Mouse (Mus musculus): ENCODE results near the gene Mast4. TPM values are rescaled to one million over a fixed set of nuclear protein-coding genes. Genes with fewer than 3 reads are reported as not detected.
A peak's percentile ranks its signal among the peaks of the same experiment; 100 is the strongest.

Gene Mast4
- polyA plus RNA-seq, 1 experiment from 2014 or later, result 36.9 TPM

DNA sequence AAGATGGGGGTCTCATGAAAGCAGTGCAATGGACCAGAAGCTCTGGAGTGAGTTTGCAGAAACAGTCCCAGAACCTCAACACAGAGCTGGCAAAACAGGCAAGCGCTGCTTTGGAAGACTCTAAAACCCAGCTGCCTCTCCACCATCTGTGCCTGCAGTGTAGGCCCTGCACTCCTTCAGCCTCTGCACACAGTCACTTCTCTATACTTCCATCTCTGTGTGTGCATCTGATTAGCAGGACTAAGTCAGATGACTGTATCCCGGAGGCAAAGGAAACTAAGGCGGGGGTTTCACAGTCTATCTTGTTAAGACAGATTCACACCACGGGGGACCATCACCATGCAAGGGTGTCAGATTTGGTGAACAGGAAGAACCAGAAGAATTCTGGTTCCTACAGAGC is 6.7 kb upstream of the Mast4 start:
- Histone ChIP-seq H3K36me3 (ENCODE audit: control insufficient read depth, insufficient read depth) (no peaks in the 10 kb centered on the region), H3K9me3 (replicated peaks; ENCODE audit: control insufficient read depth, low read length) (no peaks in the 10 kb centered on the region; the same call in 1 of the 2 replicates), H3K27me3 (ENCODE audit: control insufficient read depth, insufficient read depth, low read length) (no peaks in the 10 kb centered on the region), H3K4me2 (ENCODE audit: low read depth, low read length) (no peak overlapping the region), H3K9ac (ENCODE audit: low read length) (no peak overlapping the region), H3K4me3 (ENCODE audit: low read length) (no peak overlapping the region), H3K4me1 (ENCODE audit: control insufficient read depth, insufficient read depth, low read length) (no peaks in the 10 kb centered on the region), H3K27ac (ENCODE audit: low read length) (no peak overlapping the region)
- WGBS, result 70% methylated on average over 4 of the region's 4 CpGs
- no peak for ATAC-seq (replicated peaks; ENCODE audit: extremely low read depth, insufficient read depth, low FRiP score)

DNA sequence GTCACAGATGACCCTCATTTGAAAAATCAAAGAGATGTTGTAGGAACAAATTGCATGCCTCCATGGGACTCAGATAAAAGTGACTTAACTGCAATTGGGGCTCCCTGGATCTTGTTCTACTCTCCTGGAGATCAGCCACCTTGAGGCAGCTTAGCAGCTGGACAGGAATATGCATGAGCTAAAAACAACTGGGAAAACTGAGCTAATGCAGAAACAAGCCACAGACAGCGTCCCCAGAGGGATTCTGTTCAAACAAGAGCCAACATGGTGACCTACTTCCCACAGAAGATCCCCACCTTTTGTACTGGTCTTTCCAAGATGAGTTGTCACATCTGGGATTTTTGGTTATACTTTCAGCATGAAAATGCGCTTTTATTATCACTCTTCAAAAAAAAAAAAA is 4.3 kb upstream of the Mast4 start:
- Histone ChIP-seq H3K9ac (ENCODE audit: low read length) (no peak overlapping the region), H3K27ac (ENCODE audit: low read length) (no peak overlapping the region), H3K4me1 (ENCODE audit: control insufficient read depth, insufficient read depth, low read length) (peaks cover 3% of the 10 kb centered on the region; the same call in 1 of the 2 replicates), H3K36me3 (ENCODE audit: control insufficient read depth, insufficient read depth) (no peaks in the 10 kb centered on the region), H3K4me2 (ENCODE audit: low read depth, low read length) (no peak overlapping the region), H3K9me3 (replicated peaks; ENCODE audit: control insufficient read depth, low read length) (no peaks in the 10 kb centered on the region; the same call in 1 of the 2 replicates), H3K27me3 (ENCODE audit: control insufficient read depth, insufficient read depth, low read length) (no peaks in the 10 kb centered on the region), H3K4me3 (ENCODE audit: low read length) (no peak overlapping the region)
- ATAC-seq (replicated peaks; ENCODE audit: extremely low read depth, insufficient read depth, low FRiP score), result no peak
- WGBS, result 67% methylated on average over 2 of the region's 2 CpGs

DNA sequence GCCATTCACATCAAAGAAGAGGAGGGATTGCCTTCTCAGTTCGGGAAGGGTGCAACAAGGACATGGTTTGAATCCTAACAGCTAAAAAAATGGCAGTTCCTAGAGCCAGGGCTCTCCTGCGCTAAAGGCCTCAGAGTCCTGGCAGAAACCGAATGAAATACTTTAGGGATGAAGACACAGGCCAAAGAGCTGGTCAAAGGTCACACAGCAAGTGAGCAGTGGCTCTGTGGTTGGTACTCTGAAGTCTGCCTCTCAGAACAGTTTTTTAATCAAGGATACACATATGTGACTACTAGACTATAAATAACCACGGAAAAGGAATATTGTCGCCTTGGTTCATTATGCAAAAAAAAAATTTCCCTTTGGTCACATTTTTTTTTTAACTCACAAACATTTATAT is 1.9 kb upstream of the Mast4 start:
- no peak overlapping the region for H3K4me3 ChIP-seq (ENCODE audit: low read length)
- no peak for ATAC-seq (replicated peaks; ENCODE audit: extremely low read depth, insufficient read depth, low FRiP score)
- H3K27ac ChIP-seq (ENCODE audit: low read length), result no peak overlapping the region
- peaks cover 5% of the 10 kb centered on the region for H3K27me3 ChIP-seq (ENCODE audit: control insufficient read depth, insufficient read depth, low read length)
- no peaks in the 10 kb centered on the region; the same call in 1 of the 2 replicates for H3K9me3 ChIP-seq (replicated peaks; ENCODE audit: control insufficient read depth, low read length)
- H3K9ac ChIP-seq (ENCODE audit: low read length), result no peak overlapping the region
- H3K4me1 ChIP-seq (ENCODE audit: control insufficient read depth, insufficient read depth, low read length), result peaks cover 4% of the 10 kb centered on the region
- no peak overlapping the region for H3K4me2 ChIP-seq (ENCODE audit: low read depth, low read length)
- WGBS, result 57% methylated on average over 5 of the region's 5 CpGs
- no peaks in the 10 kb centered on the region for H3K36me3 ChIP-seq (ENCODE audit: control insufficient read depth, insufficient read depth)

DNA sequence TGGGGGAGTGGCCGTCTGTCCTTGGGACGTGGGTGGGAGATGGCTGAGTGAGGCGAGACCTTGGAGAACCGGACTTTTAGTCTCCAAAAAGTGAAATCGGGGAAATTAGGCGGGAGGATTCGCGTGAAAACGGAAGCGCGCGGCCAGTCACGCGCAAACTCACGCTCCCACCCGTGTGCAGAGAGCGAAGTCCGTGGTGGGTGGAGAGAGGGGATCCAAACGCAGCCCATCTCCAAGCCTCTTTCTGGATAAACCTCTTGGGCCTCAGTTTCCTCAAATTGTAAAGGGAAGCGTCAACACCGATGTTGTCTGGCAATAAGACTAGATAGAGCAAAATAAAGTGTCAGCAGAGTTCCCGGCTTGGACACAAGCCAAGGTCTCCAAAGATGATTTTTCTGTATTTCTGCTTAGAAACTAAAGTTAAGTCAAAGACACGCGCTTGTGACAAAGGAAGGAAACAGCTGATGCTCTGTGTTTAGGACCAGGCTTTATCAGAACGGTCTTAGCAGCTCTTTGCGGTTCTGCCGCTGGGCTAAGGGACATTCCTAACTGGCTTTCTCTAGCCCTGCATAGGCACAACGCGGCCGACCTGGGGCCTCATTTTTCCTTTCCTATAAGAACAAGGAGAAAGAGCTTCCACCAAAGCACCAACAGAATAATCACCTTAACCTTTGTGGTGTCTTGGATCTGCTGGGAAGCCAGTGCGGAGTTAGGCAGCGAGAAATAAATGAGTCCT is 594 bp upstream of the Mast4 start:
- peak overlapping the region; percentile 86 for H3K4me2 ChIP-seq (ENCODE audit: low read depth, low read length)
- H3K4me1 ChIP-seq (ENCODE audit: control insufficient read depth, insufficient read depth, low read length), result peaks cover 4% of the 10 kb centered on the region
- H3K9me3 ChIP-seq (replicated peaks; ENCODE audit: control insufficient read depth, low read length), result no peaks in the 10 kb centered on the region; the same call in 1 of the 2 replicates
- peaks cover 5% of the 10 kb centered on the region for H3K27me3 ChIP-seq (ENCODE audit: control insufficient read depth, insufficient read depth, low read length)
- peak overlapping the region; percentile 66 for H3K4me3 ChIP-seq (ENCODE audit: low read length)
- no peak overlapping the region for H3K27ac ChIP-seq (ENCODE audit: low read length)
- WGBS, result 2% methylated on average over 32 of the region's 32 CpGs
- H3K9ac ChIP-seq (ENCODE audit: low read length), result peak overlapping the region; percentile 76
- no peak for ATAC-seq (replicated peaks; ENCODE audit: extremely low read depth, insufficient read depth, low FRiP score)
- no peaks in the 10 kb centered on the region for H3K36me3 ChIP-seq (ENCODE audit: control insufficient read depth, insufficient read depth)

DNA sequence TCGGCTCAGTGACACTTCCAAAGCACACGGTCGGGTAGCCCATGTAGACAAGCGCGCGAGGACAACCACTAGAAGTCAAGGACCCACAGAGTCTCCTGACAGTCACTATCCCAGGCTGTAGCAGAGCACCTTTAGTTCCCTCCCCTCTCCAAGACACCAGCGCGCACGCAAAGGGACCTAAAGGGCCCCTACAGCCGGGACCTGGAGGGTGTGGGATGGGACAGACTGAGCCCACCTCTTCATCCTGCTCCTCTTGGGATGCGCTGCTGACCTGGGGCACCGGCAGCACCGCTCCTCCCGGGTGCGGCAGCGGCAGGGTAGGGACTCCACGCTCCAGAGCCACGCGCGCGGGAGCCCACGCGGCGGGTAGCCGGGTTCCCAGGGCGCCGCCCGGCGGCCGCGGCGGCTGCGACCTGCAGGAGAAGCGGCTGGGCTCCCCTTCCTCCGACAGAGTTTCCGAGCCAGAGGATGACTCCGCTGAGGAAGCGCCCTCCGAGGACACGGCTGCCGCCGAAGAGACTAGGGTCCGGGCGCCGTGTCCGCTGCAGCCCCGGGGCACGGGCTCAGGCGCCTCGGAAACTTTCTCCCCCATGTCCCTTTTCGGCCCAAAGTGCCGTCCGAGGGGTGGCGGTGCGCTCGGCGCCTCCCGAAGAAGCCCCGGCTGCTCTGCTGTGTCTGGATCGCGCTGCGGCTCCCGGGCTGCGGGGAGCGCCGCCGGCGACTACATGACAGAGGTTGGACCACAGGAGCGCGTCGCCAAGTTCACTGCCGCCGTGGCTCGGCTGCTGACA is 501 bp downstream of the Mast4 start:
- peak overlapping the region; percentile 76 for H3K9ac ChIP-seq (ENCODE audit: low read length)
- no peaks in the 10 kb centered on the region for H3K9me3 ChIP-seq (replicated peaks; ENCODE audit: control insufficient read depth, low read length)
- H3K4me3 ChIP-seq (ENCODE audit: low read length), result peak overlapping the region; percentile 66
- under 1% methylated on average over 74 of the region's 74 CpGs for WGBS
- peaks cover 4% of the 10 kb centered on the region for H3K4me1 ChIP-seq (ENCODE audit: control insufficient read depth, insufficient read depth, low read length)
- H3K4me2 ChIP-seq (ENCODE audit: low read depth, low read length), result peak overlapping the region; percentile 86
- no peak overlapping the region for H3K27ac ChIP-seq (ENCODE audit: low read length)
- H3K27me3 ChIP-seq (ENCODE audit: control insufficient read depth, insufficient read depth, low read length), result peaks cover 5% of the 10 kb centered on the region
- H3K36me3 ChIP-seq (ENCODE audit: control insufficient read depth, insufficient read depth), result no peaks in the 10 kb centered on the region
- ATAC-seq (replicated peaks; ENCODE audit: extremely low read depth, insufficient read depth, low FRiP score), result peak; percentile 56

DNA sequence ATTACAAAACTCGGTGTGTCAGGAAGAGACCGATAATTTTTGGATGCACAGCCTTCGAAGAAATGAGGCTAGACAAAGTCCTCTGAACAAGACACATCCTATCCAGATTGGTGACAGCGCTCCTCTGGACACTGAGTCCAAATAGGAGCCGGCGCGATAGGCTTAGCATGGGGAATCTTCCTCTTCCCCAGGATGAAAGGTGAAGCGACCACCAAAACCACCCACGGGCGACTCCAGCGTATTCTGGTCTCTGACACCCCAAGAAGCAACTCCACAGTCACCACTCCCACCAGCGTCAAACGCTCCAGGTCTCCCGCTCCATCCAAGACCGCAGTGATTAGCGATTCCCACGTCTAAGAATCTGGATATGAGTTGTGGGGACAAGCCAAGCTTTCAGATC is 1.1 kb downstream of the Mast4 start:
- Histone ChIP-seq H3K27ac (ENCODE audit: low read length) (no peak overlapping the region), H3K9ac (ENCODE audit: low read length) (peak overlapping the region; percentile 76), H3K4me3 (ENCODE audit: low read length) (peak overlapping the region; percentile 66), H3K4me2 (ENCODE audit: low read depth, low read length) (peak overlapping the region; percentile 86), H3K36me3 (ENCODE audit: control insufficient read depth, insufficient read depth) (no peaks in the 10 kb centered on the region), H3K4me1 (ENCODE audit: control insufficient read depth, insufficient read depth, low read length) (peaks cover 4% of the 10 kb centered on the region), H3K9me3 (replicated peaks; ENCODE audit: control insufficient read depth, low read length) (no peaks in the 10 kb centered on the region), H3K27me3 (ENCODE audit: control insufficient read depth, insufficient read depth, low read length) (peaks cover 5% of the 10 kb centered on the region)
- ATAC-seq (replicated peaks; ENCODE audit: extremely low read depth, insufficient read depth, low FRiP score), result no peak
- 2% methylated on average over 17 of the region's 17 CpGs for WGBS

DNA sequence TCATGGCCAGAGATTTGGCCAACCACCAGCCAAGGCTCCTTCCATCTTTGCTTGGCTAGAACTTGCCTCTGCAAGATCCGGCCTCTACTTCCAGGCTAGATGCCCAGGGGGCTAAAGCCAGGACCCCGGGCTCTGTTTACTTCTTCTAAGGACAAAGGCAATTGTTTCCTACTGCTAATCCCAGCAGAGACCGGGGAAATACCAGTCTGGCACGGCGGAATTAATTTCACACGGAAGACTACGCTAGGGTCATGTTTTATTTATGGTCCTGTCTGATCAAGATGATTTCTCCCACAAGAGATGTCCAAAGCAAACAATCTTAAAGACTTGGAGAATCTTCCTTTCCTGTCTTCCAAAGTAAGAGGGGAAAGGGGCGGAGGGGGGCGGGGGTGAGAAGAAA is 1.6 kb downstream of the Mast4 start:
- Histone ChIP-seq H3K9ac (ENCODE audit: low read length) (peak overlapping the region; percentile 76; the same call in 1 of the 2 replicates), H3K27ac (ENCODE audit: low read length) (no peak overlapping the region), H3K9me3 (replicated peaks; ENCODE audit: control insufficient read depth, low read length) (no peaks in the 10 kb centered on the region), H3K36me3 (ENCODE audit: control insufficient read depth, insufficient read depth) (no peaks in the 10 kb centered on the region), H3K4me1 (ENCODE audit: control insufficient read depth, insufficient read depth, low read length) (peaks cover 4% of the 10 kb centered on the region), H3K4me3 (ENCODE audit: low read length) (peak overlapping the region; percentile 66), H3K4me2 (ENCODE audit: low read depth, low read length) (peak overlapping the region; percentile 86), H3K27me3 (ENCODE audit: control insufficient read depth, insufficient read depth, low read length) (peaks cover 5% of the 10 kb centered on the region)
- 7% methylated on average over 9 of the region's 9 CpGs for WGBS
- no peak for ATAC-seq (replicated peaks; ENCODE audit: extremely low read depth, insufficient read depth, low FRiP score)

DNA sequence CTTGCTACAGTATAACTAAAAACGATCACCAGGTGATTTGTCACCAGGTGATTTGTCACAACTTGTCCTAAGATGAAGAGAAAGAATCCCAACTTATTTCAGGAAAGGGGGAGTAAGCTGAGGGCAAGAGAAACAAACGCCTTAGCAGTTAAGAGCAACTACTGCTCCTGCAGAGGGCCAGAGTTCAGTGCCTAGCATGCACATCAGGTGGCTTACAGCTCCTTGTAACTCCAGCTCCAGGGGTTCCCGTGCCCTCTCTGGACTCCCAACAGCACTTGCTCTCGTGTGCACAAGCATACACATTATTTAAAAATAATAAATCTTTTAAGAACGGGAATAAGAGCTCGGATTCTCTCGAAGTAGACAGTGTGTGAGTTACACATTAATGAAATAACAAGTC is 3.2 kb downstream of the Mast4 start:
- WGBS, result 61% methylated on average over 7 of the region's 7 CpGs
- no peak overlapping the region for H3K27ac ChIP-seq (ENCODE audit: low read length)
- peaks cover 4% of the 10 kb centered on the region for H3K4me1 ChIP-seq (ENCODE audit: control insufficient read depth, insufficient read depth, low read length)
- H3K27me3 ChIP-seq (ENCODE audit: control insufficient read depth, insufficient read depth, low read length), result peaks cover 5% of the 10 kb centered on the region
- no peak overlapping the region for H3K4me2 ChIP-seq (ENCODE audit: low read depth, low read length)
- H3K36me3 ChIP-seq (ENCODE audit: control insufficient read depth, insufficient read depth), result no peaks in the 10 kb centered on the region
- H3K4me3 ChIP-seq (ENCODE audit: low read length), result no peak overlapping the region
- ATAC-seq (replicated peaks; ENCODE audit: extremely low read depth, insufficient read depth, low FRiP score), result no peak
- H3K9me3 ChIP-seq (replicated peaks; ENCODE audit: control insufficient read depth, low read length), result no peaks in the 10 kb centered on the region
- H3K9ac ChIP-seq (ENCODE audit: low read length), result no peak overlapping the region

DNA sequence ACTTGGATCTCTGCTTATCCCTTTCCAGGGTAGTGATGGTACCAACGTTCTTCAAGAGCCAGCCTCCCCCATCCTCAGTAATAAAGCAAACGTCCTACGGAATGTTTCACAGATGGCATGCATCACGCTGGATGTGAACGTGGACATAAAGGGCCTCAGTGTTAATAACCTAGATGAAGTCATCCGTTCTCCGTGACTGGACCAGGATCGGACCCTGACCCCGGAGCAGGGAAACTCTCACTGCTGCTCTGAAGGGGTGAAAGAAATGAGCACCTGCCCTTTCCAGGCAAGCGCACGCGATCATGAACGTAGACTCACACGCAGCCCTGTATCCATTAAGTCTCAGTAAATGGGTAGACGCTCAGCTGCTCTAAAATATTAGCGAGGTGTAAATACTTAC is 6.0 kb downstream of the Mast4 start:
- H3K9me3 ChIP-seq (replicated peaks; ENCODE audit: control insufficient read depth, low read length), result no peaks in the 10 kb centered on the region
- ATAC-seq (replicated peaks; ENCODE audit: extremely low read depth, insufficient read depth, low FRiP score), result no peak
- no peak overlapping the region for H3K4me2 ChIP-seq (ENCODE audit: low read depth, low read length)
- H3K9ac ChIP-seq (ENCODE audit: low read length), result no peak overlapping the region
- no peaks in the 10 kb centered on the region for H3K36me3 ChIP-seq (ENCODE audit: control insufficient read depth, insufficient read depth)
- no peak overlapping the region for H3K27ac ChIP-seq (ENCODE audit: low read length)
- no peak overlapping the region for H3K4me3 ChIP-seq (ENCODE audit: low read length)
- 76% methylated on average over 16 of the region's 16 CpGs for WGBS
- no peaks in the 10 kb centered on the region; the same call in 1 of the 2 replicates for H3K4me1 ChIP-seq (ENCODE audit: control insufficient read depth, insufficient read depth, low read length)
- H3K27me3 ChIP-seq (ENCODE audit: control insufficient read depth, insufficient read depth, low read length), result peaks cover 5% of the 10 kb centered on the region

Measured in heart, embryonic 16.5 days (tissue).